Comparison of ENCODE assay signal across 9 mouse cellular contexts in the genomic region with DNA sequence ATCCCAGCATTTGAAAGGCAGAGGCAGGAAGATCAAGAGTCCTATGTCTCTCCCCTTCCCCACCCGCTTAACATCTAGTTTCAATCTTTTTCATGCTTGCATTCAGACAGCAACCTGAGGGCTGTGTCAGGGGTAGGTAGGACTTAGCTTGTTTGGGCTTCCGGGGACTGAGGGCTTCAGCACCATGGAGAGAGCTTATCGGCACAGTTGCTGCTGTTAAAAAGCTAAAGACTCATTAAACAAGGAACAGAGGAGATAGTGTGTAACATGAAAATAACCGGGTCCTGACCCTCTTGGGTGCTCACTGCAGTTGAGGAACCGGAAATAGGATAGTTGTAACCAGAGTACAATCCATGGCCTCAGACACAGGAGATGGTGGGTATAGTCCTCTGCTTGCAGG. TPM values are rescaled to one million over a fixed set of nuclear protein-coding genes. Genes with fewer than 3 reads are reported as not detected.
DNase-seq lines count a peak whose midpoint lies in the region; ATAC-seq lines count a peak whose summit lies in the region.
"Had no signal": no experiment of that assay in that cellular context is flagged by ENCODE, and none has a peak within 500 bp of the region (broad histone marks: within the 10 kb centered on the region; RNA-seq: fewer than 3 reads in every experiment).

No protein-coding gene starts in this region.

- peak; percentile 69 for ATAC-seq in common myeloid progenitor, adult 5-6 weeks (replicated peaks; ENCODE audit: low read depth, poor library complexity, severe bottlenecking)

- DNase-seq in heart, adult 11 months: peak; percentile 85
- no peak for DNase-seq in heart, adult 9 months (ENCODE audit: low spot score in 2 of 2)
- DNase-seq in CD4-positive helper T cell, adult 2 months (ENCODE audit: low read depth, low spot score): peak; percentile 55
- peak; percentile 13 for DNase-seq in large intestine, adult 2 months (ENCODE audit: low read depth, low spot score)
- peak; percentile 70 for DNase-seq in ovary, postnatal 36 days (ENCODE audit: low spot score)
- DNase-seq in frontal cortex, postnatal 25 days (ENCODE audit: low spot score in 2 of 2): no peak
- DNase-seq in layer of hippocampus, adult 11-12 months (ENCODE audit: low spot score): no peak

- 3% methylated on average over 5 of the region's 5 CpGs for WGBS in large intestine, adult 2 months

RNA-seq across cellular contexts. Expression of a gene that starts 8.1 kb away (rescaled TPM):
- total RNA-seq in common myeloid progenitor, adult 5-6 weeks (2017): not detected in 2 replicates
- 0.84 and 1.1 TPM in 2 replicates for polyA plus RNA-seq in large intestine, adult 2 months (2012; rRNA removed)

RNA-seq across cellular contexts. Expression of a gene that starts 12.2 kb away (rescaled TPM):
- not detected in 2 replicates for total RNA-seq in common myeloid progenitor, adult 5-6 weeks (2017)
- 0.38 and 0.48 TPM in 2 replicates for polyA plus RNA-seq in large intestine, adult 2 months (2012; rRNA removed)

RNA-seq across cellular contexts. Expression of a gene that starts 20.4 kb away (rescaled TPM):
- total RNA-seq in common myeloid progenitor, adult 5-6 weeks (2017): 4.6 and 9.0 TPM in 2 replicates
- 1.6 and 1.7 TPM in 2 replicates for polyA plus RNA-seq in large intestine, adult 2 months (2012; rRNA removed)
- total RNA-seq: left cerebral cortex, postnatal 25 days had no signal

RNA-seq across cellular contexts. Expression of a gene that starts 45.8 kb away (rescaled TPM):
- total RNA-seq in common myeloid progenitor, adult 5-6 weeks (2017): 0.37 and 0.92 TPM in 2 replicates
- 2.1 and 5.6 TPM in 2 replicates for polyA plus RNA-seq in large intestine, adult 2 months (2012; rRNA removed)

RNA-seq across cellular contexts. Expression of a gene that starts 55.8 kb away (rescaled TPM):
- total RNA-seq in common myeloid progenitor, adult 5-6 weeks (2017): 41.6 and 73.3 TPM in 2 replicates
- polyA plus RNA-seq in large intestine, adult 2 months (2012; rRNA removed): 10.5 and 13.9 TPM in 2 replicates

Comparison
In these comparisons a context has a peak if more than half of its experiments do, and no peak if none do; other contexts are left out.
1. DNase-seq: peak in heart, adult 11 months (single experiment), CD4-positive helper T cell, adult 2 months (single experiment), large intestine, adult 2 months (single experiment) and ovary, postnatal 36 days (single experiment); none in heart, adult 9 months (0 of 2), frontal cortex, postnatal 25 days (0 of 2) and layer of hippocampus, adult 11-12 months (single experiment).